Mouse (Mus musculus) CH12.LX (cell line): ENCODE measurements around the gene Ints1. TPM values are rescaled to one million over a fixed set of nuclear protein-coding genes. Genes with fewer than 3 reads are reported as not detected.

Source experiments
- DNase-seq: peaks from one replicate; pipeline ENCODE4 v3.0.0-alpha.2; 2013; ENCODE audit errors: extremely low read depth
- H3K27ac ChIP-seq: 2 replicates; pipeline ENCODE4 v1.5.1; 2012; ENCODE audit warnings: low read depth, mild to moderate bottlenecking, control low read depth, moderate library complexity; ENCODE audit not compliant: insufficient read depth
- H3K27me3 ChIP-seq: replicated peaks from 2 replicates; pipeline ENCODE3; 2012; ENCODE audit warnings: inconsistent platforms
- H3K36me3 ChIP-seq, 2 experiments: replicated peaks in 1 of 2; 2 replicates each; pipeline versions ENCODE3 to v1.6.1; 2012; ENCODE audit warnings: inconsistent platforms in 1 of 2, low read length in 1 of 2, mild to moderate bottlenecking in 1 of 2, mixed read lengths in 1 of 2, moderate library complexity in 1 of 2; ENCODE audit not compliant: control insufficient read depth in 1 of 2, insufficient read depth in 1 of 2
- H3K4me1 ChIP-seq, 2 experiments: 2 replicates each; pipeline ENCODE4 v1.6.1; 2012; ENCODE audit warnings: inconsistent platforms in 1 of 2, moderate library complexity in 1 of 2; ENCODE audit not compliant: insufficient read depth in 2 of 2, control insufficient read depth in 1 of 2
- H3K4me2 ChIP-seq: 2 replicates; pipeline ENCODE4 v1.6.1; 2012; ENCODE audit warnings: low read depth, mild to moderate bottlenecking, control low read depth; ENCODE audit not compliant: poor library complexity, insufficient read depth, severe bottlenecking
- H3K4me3 ChIP-seq, 3 experiments: fragments of 150-350 bp in 1 of 3; sonication (generic) in 1 of 3; replicated peaks in 1 of 3; 2 replicates each; pipeline versions ENCODE3 to v1.5.1; 2011 to 2012; ENCODE audit warnings: low read depth in 2 of 3, low read length in 2 of 3, mild to moderate bottlenecking in 2 of 3, moderate library complexity in 2 of 3, control low read depth in 1 of 3, improper control_type of control experiment in 1 of 3, inconsistent platforms in 1 of 3, mixed read lengths in 1 of 3; ENCODE audit not compliant: poor library complexity in 1 of 3
- H3K79me2 ChIP-seq: replicated peaks from 2 replicates; pipeline ENCODE4 v1.6.1; 2012; ENCODE audit warnings: mild to moderate bottlenecking, moderate library complexity; ENCODE audit not compliant: control insufficient read depth, poor library complexity, insufficient read depth, severe bottlenecking; ENCODE audit errors: extremely low read depth
- H3K9ac ChIP-seq: 2 replicates; pipeline ENCODE4 v1.6.1; 2012; ENCODE audit warnings: low read depth, mild to moderate bottlenecking, control low read depth, moderate library complexity; ENCODE audit not compliant: insufficient read depth
- H3K9me3 ChIP-seq: replicated peaks from 2 replicates; pipeline ENCODE3; 2012; ENCODE audit warnings: low read length, inconsistent platforms, mixed read lengths
- BHLHE40 ChIP-seq: IDR thresholded peaks from 2 replicates; pipeline ENCODE4 v1.6.1; 2011; ENCODE audit warnings: mild to moderate bottlenecking, low read depth, low read length, improper control_type of control experiment
- CTCF ChIP-seq, 2 experiments: IDR thresholded peaks in 1 of 2; conservative IDR thresholded peaks in 1 of 2; 2 replicates each; pipeline ENCODE4 v1.5.1; 2011 to 2012; ENCODE audit warnings: low read depth in 2 of 2, low read length in 2 of 2, improper control_type of control experiment in 1 of 2, inconsistent platforms in 1 of 2, mild to moderate bottlenecking in 1 of 2, moderate library complexity in 1 of 2
- HCFC1 ChIP-seq: IDR thresholded peaks from 2 replicates; pipeline ENCODE4 v1.6.1; 2012; ENCODE audit warnings: low read depth, mild to moderate bottlenecking, inconsistent platforms, low read length, improper control_type of control experiment
- IRF4 ChIP-seq: IDR thresholded peaks from 2 replicates; pipeline ENCODE4 v1.6.1; 2014; ENCODE audit warnings: low read depth, mild to moderate bottlenecking, inconsistent platforms, low read length, improper control_type of control experiment
- JUN ChIP-seq: IDR thresholded peaks from 2 replicates; pipeline ENCODE4 v1.6.1; 2011; ENCODE audit warnings: low read depth, mild to moderate bottlenecking, low read length, improper control_type of control experiment, moderate library complexity; ENCODE audit not compliant: insufficient read depth
- KAT2A ChIP-seq: IDR thresholded peaks from 2 replicates; pipeline ENCODE4 v1.6.1; 2012; ENCODE audit warnings: low read length, improper control_type of control experiment, inconsistent platforms; ENCODE audit not compliant: insufficient replicate concordance
- MEF2A ChIP-seq: IDR thresholded peaks from 2 replicates; pipeline ENCODE4 v1.6.1; 2014; ENCODE audit warnings: low read depth, mild to moderate bottlenecking, inconsistent platforms, low read length, improper control_type of control experiment, borderline replicate concordance
- MYC ChIP-seq: IDR thresholded peaks from 2 replicates; pipeline ENCODE4 v1.6.1; 2011; ENCODE audit warnings: low read depth, mild to moderate bottlenecking, improper control_type of control experiment, low read length
- NRF1 ChIP-seq: IDR thresholded peaks from 2 replicates; pipeline ENCODE4 v1.6.1; 2014; ENCODE audit warnings: low read depth, mild to moderate bottlenecking, inconsistent platforms, low read length, improper control_type of control experiment, moderate library complexity
- PAX5 ChIP-seq: IDR thresholded peaks from 2 replicates; pipeline ENCODE4 v1.6.1; 2012; ENCODE audit warnings: low read length, inconsistent platforms, mixed read lengths
- POLR2A ChIP-seq: IDR thresholded peaks from 2 replicates; pipeline ENCODE4 v1.6.1; 2011; ENCODE audit warnings: low read depth, mild to moderate bottlenecking, improper control_type of control experiment, low read length
- POLR2AphosphoS2 ChIP-seq: IDR thresholded peaks from 2 replicates; pipeline ENCODE4 v1.6.1; 2011; ENCODE audit warnings: low read depth, low read length, improper control_type of control experiment
- RAD21 ChIP-seq: IDR thresholded peaks from 2 replicates; pipeline ENCODE4 v1.6.1; 2011; ENCODE audit warnings: low read depth, mild to moderate bottlenecking, low read length, improper control_type of control experiment, moderate library complexity
- RCOR1 ChIP-seq: conservative IDR thresholded peaks from 2 replicates; pipeline ENCODE4 v1.6.1; 2012; ENCODE audit warnings: low read depth, mild to moderate bottlenecking, inconsistent platforms, low read length, improper control_type of control experiment
- SIN3A ChIP-seq: IDR thresholded peaks from 2 replicates; pipeline ENCODE4 v1.6.1; 2012; ENCODE audit warnings: low read length, improper control_type of control experiment, inconsistent platforms
- SMC3 ChIP-seq: IDR thresholded peaks from 2 replicates; pipeline ENCODE4 v1.6.1; 2011; ENCODE audit warnings: low read depth, low read length, improper control_type of control experiment
- TBP ChIP-seq: conservative IDR thresholded peaks from 2 replicates; pipeline ENCODE4 v1.6.1; 2011; ENCODE audit warnings: low read depth, low read length, improper control_type of control experiment
- TCF12 ChIP-seq: IDR thresholded peaks from 2 replicates; pipeline ENCODE4 v1.6.1; 2014; ENCODE audit warnings: low read depth, mild to moderate bottlenecking, inconsistent platforms, low read length, improper control_type of control experiment
- UBTF ChIP-seq: IDR thresholded peaks from 2 replicates; pipeline ENCODE4 v1.6.1; 2012; ENCODE audit warnings: low read depth, mild to moderate bottlenecking, inconsistent platforms, low read length, improper control_type of control experiment, moderate library complexity
- USF1 ChIP-seq: IDR thresholded peaks from 2 replicates; pipeline ENCODE4 v1.6.1; 2014; ENCODE audit warnings: low read depth, mild to moderate bottlenecking, inconsistent platforms, low read length, improper control_type of control experiment
- USF2 ChIP-seq: conservative IDR thresholded peaks from 2 replicates; pipeline ENCODE4 v1.6.1; 2011; ENCODE audit warnings: low read depth, low read length, improper control_type of control experiment
- ZC3H11A ChIP-seq: IDR thresholded peaks from 2 replicates; pipeline ENCODE4 v1.6.1; 2012; ENCODE audit warnings: low read depth, mild to moderate bottlenecking, inconsistent platforms, low read length, improper control_type of control experiment
- ZKSCAN1 ChIP-seq: IDR thresholded peaks from 2 replicates; pipeline ENCODE4 v1.6.1; 2012; ENCODE audit warnings: low read depth, inconsistent platforms, low read length, improper control_type of control experiment, borderline replicate concordance
- dilution Hi-C: fragments of 300-500 bp; cut with MboI; formaldehyde crosslinking; loops from 2 replicates; pipeline ENCODE4 v1.14.3; 2020; ENCODE audit warnings: low sequenced_read_pairs; ENCODE audit not compliant: extremely low pct_unique_long_range_greater_than_20kb, extremely low pct_ligation_motif_present
- in situ Hi-C: fragments of 300-500 bp; cut with MboI; formaldehyde crosslinking; loops from 3 replicates; pipeline ENCODE4 v1.14.3; 2019; ENCODE audit warnings: low sequenced_read_pairs, low pct_ligation_motif_present, low pct_unique_long_range_greater_than_20kb, mixed read lengths
- polyA plus RNA-seq: library from polyadenylated mRNA; unstranded; fragments of >175 nt; gene quantifications from 2 replicates; pipeline ENCODE4 v1.2.1, GENCODE M21; 2012; ENCODE audit warnings: low read depth; ENCODE audit not compliant: insufficient read length
- total RNA-seq, 2 experiments: library from RNA; depleted of rRNA; stranded (reverse); fragments of 300-350 nt in 1 of 2; fragments of >200 nt in 1 of 2; gene quantifications; 2 replicates each; pipeline ENCODE4 v1.2.3; 2012 to 2014

Gene Ints1
- total and polyA plus RNA-seq, 3 experiments: 19.8 to 88.2 (median 72.1) TPM

DNA sequence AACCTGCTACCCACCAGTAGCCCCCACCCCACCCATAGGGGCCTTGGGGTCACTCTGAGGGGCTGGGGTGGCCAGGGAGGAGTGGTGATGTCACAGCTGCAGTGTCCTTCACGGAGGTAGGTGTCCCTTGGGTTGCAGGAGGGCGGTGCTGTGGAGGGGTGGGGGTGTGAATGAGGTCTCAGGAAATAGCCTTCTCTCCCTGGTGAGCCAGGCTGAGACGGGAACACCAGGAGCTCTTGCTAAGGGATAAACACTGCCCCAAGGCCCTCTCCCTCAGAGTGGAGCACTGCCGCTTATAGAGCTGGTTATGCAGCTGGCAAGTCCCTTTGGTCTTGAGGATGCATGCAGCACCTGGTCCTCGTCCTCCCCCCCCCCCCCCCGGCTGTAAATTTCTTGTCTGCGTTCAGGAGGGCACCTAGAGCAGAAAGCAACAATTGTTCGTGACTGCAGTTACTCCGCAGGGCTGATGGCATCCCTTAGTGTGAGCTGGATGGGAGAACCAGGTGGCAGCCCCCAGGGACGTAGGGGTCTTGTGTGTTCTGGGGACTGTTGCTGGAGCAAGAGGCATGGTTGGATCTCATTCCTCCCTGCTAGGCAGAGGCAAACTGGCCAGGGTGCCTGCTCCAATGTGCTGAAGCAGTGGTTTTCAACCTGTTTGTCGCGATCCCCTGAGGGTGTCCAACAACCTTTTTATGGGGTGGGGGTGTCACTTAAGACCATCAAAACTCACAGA is 22.9 kb upstream of the Ints1 start:
- no peaks in the 10 kb centered on the region for H3K27me3 ChIP-seq
- H3K36me3 ChIP-seq: peaks cover 32 to 90% of the 10 kb centered on the region in 2 experiments
- no peak overlapping the region for H3K27ac ChIP-seq
- TF ChIP-seq POLR2A (no peak), TBP (no peak), TCF12 (no peak), NRF1 (no peak), MEF2A (no peak), BHLHE40 (no peak)
- in situ Hi-C loops: no loop called here
- H3K4me3 ChIP-seq: no peak overlapping the region
- H3K79me2 ChIP-seq: peaks cover 34% of the 10 kb centered on the region
- peaks cover 15 to 30% of the 10 kb centered on the region in 2 experiments for H3K4me1 ChIP-seq
- no peak overlapping the region for H3K4me2 ChIP-seq
- DNase-seq: no peak
- H3K9me3 ChIP-seq: no peaks in the 10 kb centered on the region
- dilution Hi-C loops: no loop called here
- no peak overlapping the region for H3K9ac ChIP-seq

- H3K4me1 ChIP-seq: peaks cover 17 to 37% of the 10 kb centered on the region in 2 experiments
- H3K79me2 ChIP-seq: peaks cover 40% of the 10 kb centered on the region
- H3K9me3 ChIP-seq: no peaks in the 10 kb centered on the region
- no peak for DNase-seq
- H3K9ac ChIP-seq: no peak overlapping the region
- H3K27me3 ChIP-seq: no peaks in the 10 kb centered on the region
- H3K36me3 ChIP-seq: peaks cover 32 to 87% of the 10 kb centered on the region in 2 experiments
- H3K27ac ChIP-seq: no peak overlapping the region
- in situ Hi-C loops (no loop called here), dilution Hi-C loops (no loop called here)
- no peak for TF ChIP-seq MEF2A
- no peak for TF ChIP-seq ZC3H11A
- TF ChIP-seq RAD21: no peak
- no peak for TF ChIP-seq MYC
- no peak for TF ChIP-seq JUN
- no peak for TF ChIP-seq SMC3
- no peak for TF ChIP-seq USF1
- TF ChIP-seq CTCF (conservative IDR thresholded peaks at IDR 0.05 in 1 of 2, IDR thresholded peaks at IDR 0.05 in 1 of 2; ENCODE audit: low read depth in 2 of 2, low read length in 2 of 2): no peak
- TF ChIP-seq USF2: no peak
- TF ChIP-seq SIN3A: no peak
- TF ChIP-seq ZKSCAN1: no peak
- TF ChIP-seq RCOR1: no peak
- no peak for TF ChIP-seq POLR2AphosphoS2
- TF ChIP-seq KAT2A: no peak
- TF ChIP-seq TCF12: no peak
- TF ChIP-seq UBTF: no peak
- no peak for TF ChIP-seq HCFC1
- TF ChIP-seq PAX5: no peak
- TF ChIP-seq IRF4: no peak
- no peak overlapping the region for H3K4me2 ChIP-seq
- no peak overlapping the region for H3K4me3 ChIP-seq
Observed at GRCm38 (mm10) chr5:139797473-139798167, 22.1 kb upstream of the Ints1 start.
